Mouse (Mus musculus) cerebral cortex, adult 2 months (tissue): ENCODE results near the gene Rbfox2.

ENCODE experiments used
- WGBS: fragments of 180-500 bp; shearing (Covaris S2); methylation state at CpG from one replicate; pipeline ENCODE4 v1.1.7; 2018; 5-methylcytosine and 5-hydroxymethylcytosine counted together

The Rbfox2 gene

GRCm38 (mm10) chr15:77271285-77271684 lies 35.5 kb downstream of the Rbfox2 start:
- WGBS: 89% methylated on average over 5 of the region's 5 CpGs

GRCm38 (mm10) chr15:77269496-77269895 lies 37.3 kb downstream of the Rbfox2 start:
- 68% methylated on average over 1 of the region's 1 CpGs for WGBS

GRCm38 (mm10) chr15:77268415-77268814 lies 38.4 kb downstream of the Rbfox2 start:
- WGBS: 34% methylated on average over 3 of the region's 3 CpGs

- WGBS: 50% methylated on average over 4 of the region's 4 CpGs
Observed at GRCm38 (mm10) chr15:77265318-77265717, 41.5 kb downstream of the Rbfox2 start.

- 88% methylated on average over 5 of the region's 5 CpGs for WGBS
Observed at GRCm38 (mm10) chr15:77264314-77264713, 42.5 kb downstream of the Rbfox2 start.

- WGBS: 96% methylated on average over 2 of the region's 2 CpGs
Observed at GRCm38 (mm10) chr15:77262782-77263181, 44.0 kb downstream of the Rbfox2 start.

- WGBS: 17% methylated on average over 6 of the region's 6 CpGs
Observed at GRCm38 (mm10) chr15:77257437-77258229, 49.2 kb downstream of the Rbfox2 start.

GRCm38 (mm10) chr15:77256782-77257181 lies 50.0 kb downstream of the Rbfox2 start:
- WGBS: 47% methylated on average over 4 of the region's 4 CpGs

GRCm38 (mm10) chr15:77254636-77255035 lies 52.2 kb downstream of the Rbfox2 start:
- WGBS: 52% methylated on average over 1 of the region's 1 CpGs

- WGBS: 12% methylated on average over 2 of the region's 2 CpGs
Observed at GRCm38 (mm10) chr15:77254128-77254527, 52.7 kb downstream of the Rbfox2 start.

- 37% methylated on average over 3 of the region's 3 CpGs for WGBS
Observed at GRCm38 (mm10) chr15:77251706-77252105, 55.1 kb downstream of the Rbfox2 start.

- WGBS: 91% methylated on average over 2 of the region's 2 CpGs
Observed at GRCm38 (mm10) chr15:77250806-77251205, 56.0 kb downstream of the Rbfox2 start.

GRCm38 (mm10) chr15:77249421-77249820 lies 57.4 kb downstream of the Rbfox2 start:
- WGBS: 72% methylated on average over 5 of the region's 5 CpGs

- 8% methylated on average over 11 of the region's 11 CpGs for WGBS
Observed at GRCm38 (mm10) chr15:77245418-77246365, 61.1 kb downstream of the Rbfox2 start.

- 31% methylated on average over 5 of the region's 5 CpGs for WGBS
Observed at GRCm38 (mm10) chr15:77244634-77245033, 62.2 kb downstream of the Rbfox2 start.

GRCm38 (mm10) chr15:77243876-77244560 lies 62.8 kb downstream of the Rbfox2 start:
- 61% methylated on average over 5 of the region's 5 CpGs for WGBS

- 81% methylated on average over 4 of the region's 4 CpGs for WGBS
Observed at GRCm38 (mm10) chr15:77240607-77241006, 66.2 kb downstream of the Rbfox2 start.

- WGBS: 76% methylated on average over 4 of the region's 4 CpGs
Observed at GRCm38 (mm10) chr15:77239564-77239963, 67.2 kb downstream of the Rbfox2 start.

GRCm38 (mm10) chr15:77237661-77238060 lies 69.1 kb downstream of the Rbfox2 start:
- WGBS: 15% methylated on average over 1 of the region's 1 CpGs

- 24% methylated on average over 7 of the region's 7 CpGs for WGBS
Observed at GRCm38 (mm10) chr15:77236055-77236567, 70.7 kb downstream of the Rbfox2 start.

- WGBS: 51% methylated on average over 4 of the region's 4 CpGs
Observed at GRCm38 (mm10) chr15:77235551-77235950, 71.3 kb downstream of the Rbfox2 start.

GRCm38 (mm10) chr15:77234296-77234695 lies 72.5 kb downstream of the Rbfox2 start:
- WGBS: 38% methylated on average over 4 of the region's 4 CpGs
